Mouse (Mus musculus) thymus, adult 2 months (tissue): Measurements from ENCODE around the gene Stox2. TPM values are rescaled to one million over a fixed set of nuclear protein-coding genes. Genes with fewer than 3 reads are reported as not detected.

Experiments
- DNase-seq: peaks from one replicate; pipeline ENCODE4 v3.0.0; 2021
- H3K27ac ChIP-seq: fragments of 200-500 bp; 2 replicates; pipeline ENCODE4 v1.5.1; 2012; ENCODE audit warnings: low read length, control low read depth; ENCODE audit not compliant: control insufficient read depth, insufficient read depth
- H3K27me3 ChIP-seq: fragments of 200-500 bp; 2 replicates; pipeline ENCODE4 v1.6.1; 2012; ENCODE audit warnings: mild to moderate bottlenecking, low read length, moderate library complexity, mixed read lengths; ENCODE audit not compliant: control insufficient read depth, insufficient read depth
- H3K36me3 ChIP-seq: fragments of 200-500 bp; 2 replicates; pipeline ENCODE4 v1.6.1; 2012; ENCODE audit warnings: mild to moderate bottlenecking, low read length, moderate library complexity; ENCODE audit not compliant: control insufficient read depth, insufficient read depth
- H3K4me1 ChIP-seq: fragments of 200-500 bp; replicated peaks from 2 replicates; pipeline ENCODE4 v1.6.1; 2012; ENCODE audit warnings: low read length; ENCODE audit not compliant: control insufficient read depth, insufficient read depth
- H3K4me3 ChIP-seq: fragments of 200-500 bp; 2 replicates; pipeline ENCODE4 v1.5.1; 2012; ENCODE audit warnings: mild to moderate bottlenecking, low read length, control low read depth, moderate library complexity; ENCODE audit not compliant: control insufficient read depth, insufficient read depth
- CTCF ChIP-seq: fragments of 200-500 bp; IDR thresholded peaks from 2 replicates; pipeline ENCODE4 v1.5.1; 2012; ENCODE audit warnings: mild to moderate bottlenecking, control low read depth, low read length, moderate library complexity, borderline replicate concordance; ENCODE audit not compliant: control insufficient read depth, poor library complexity, insufficient read depth; ENCODE audit errors: extremely low read depth
- POLR2A ChIP-seq: fragments of 200-500 bp; IDR thresholded peaks from 2 replicates; pipeline ENCODE4 v1.6.1; 2012; ENCODE audit warnings: mild to moderate bottlenecking, low read length, control low read depth, moderate library complexity; ENCODE audit not compliant: control insufficient read depth, poor library complexity, insufficient read depth; ENCODE audit errors: extremely low read depth
- WGBS: fragments of 180-500 bp; shearing (Covaris S2); methylation state at CpG from one replicate; pipeline ENCODE4 v1.1.7; 2018; 5-methylcytosine and 5-hydroxymethylcytosine counted together
- polyA plus RNA-seq: library from polyadenylated mRNA; depleted of rRNA; stranded (reverse); fragments of >200 nt; gene quantifications from 2 replicates; pipeline ENCODE4 v1.2.3, GENCODE M21; 2012

Gene Stox2
- polyA plus RNA-seq, 1 experiment = 1.1 TPM

- H3K36me3 ChIP-seq = no peaks in the 10 kb centered on the region
- no peak overlapping the region for H3K4me3 ChIP-seq
- no peak overlapping the region for H3K27ac ChIP-seq
- no peaks in the 10 kb centered on the region for H3K27me3 ChIP-seq
- TF ChIP-seq CTCF = no peak
- no peak for TF ChIP-seq POLR2A
- DNase-seq = no peak
- no peaks in the 10 kb centered on the region for H3K4me1 ChIP-seq
- 90% methylated on average over 12 of the region's 12 CpGs for WGBS
Measured at GRCm38 (mm10) chr8:47388171-47388570, 58.0 kb downstream of the Stox2 start.

DNA sequence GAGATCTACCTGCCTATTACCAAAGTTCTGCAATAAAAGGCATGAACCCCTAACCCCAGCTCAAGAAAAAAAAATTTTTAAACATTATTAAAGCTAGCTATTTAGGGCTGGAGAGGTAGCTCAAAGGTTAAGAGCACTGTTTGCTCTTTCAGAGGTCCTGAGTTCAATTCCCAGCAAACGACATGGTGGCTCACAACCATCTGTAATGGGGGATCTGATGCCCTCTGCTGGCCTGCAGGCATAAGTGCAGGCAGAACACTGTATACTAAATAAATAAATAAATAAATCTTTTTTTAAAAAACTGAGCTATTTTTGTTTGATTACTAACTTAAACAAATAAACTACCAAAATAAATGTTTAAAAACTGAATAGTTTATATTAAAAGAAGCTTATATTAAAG is 60.4 kb downstream of the Stox2 start:
- H3K4me3 ChIP-seq = no peak overlapping the region
- H3K27ac ChIP-seq = no peak overlapping the region
- no peak for DNase-seq
- H3K4me1 ChIP-seq = no peaks in the 10 kb centered on the region
- TF ChIP-seq CTCF (no peak), POLR2A (no peak)
- no peaks in the 10 kb centered on the region for H3K27me3 ChIP-seq
- WGBS = 61% methylated on average over 1 of the region's 1 CpGs
- no peaks in the 10 kb centered on the region for H3K36me3 ChIP-seq

DNA sequence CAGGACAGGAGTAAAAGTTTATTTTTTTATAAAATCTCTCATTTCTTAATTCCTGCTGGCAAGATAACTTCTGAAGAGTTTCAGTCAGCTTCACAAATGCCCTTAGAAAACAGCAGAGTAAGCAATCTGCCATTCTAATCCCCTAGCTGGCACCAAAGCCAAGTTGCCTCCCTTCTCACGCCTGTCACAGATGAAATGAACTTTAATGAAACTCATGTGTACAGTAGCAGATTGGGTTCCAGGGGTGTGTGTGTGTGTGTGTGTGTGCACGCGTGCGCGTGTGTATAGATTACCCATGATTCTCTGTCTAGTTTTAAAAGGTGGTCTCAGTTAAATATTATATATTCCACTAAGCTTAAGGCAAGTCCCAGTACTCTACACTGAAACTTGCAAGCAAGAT is 62.0 kb downstream of the Stox2 start:
- TF ChIP-seq CTCF (no peak), POLR2A (no peak)
- 97% methylated on average over 5 of the region's 5 CpGs for WGBS
- no peak for DNase-seq

GRCm38 (mm10) chr8:47383632-47384031 is 62.5 kb downstream of the Stox2 start:
- H3K4me3 ChIP-seq = no peak overlapping the region
- no peak for TF ChIP-seq CTCF
- TF ChIP-seq POLR2A = no peak
- DNase-seq = no peak
- no peaks in the 10 kb centered on the region for H3K27me3 ChIP-seq
- no peak overlapping the region for H3K27ac ChIP-seq
- no peaks in the 10 kb centered on the region for H3K36me3 ChIP-seq
- no peaks in the 10 kb centered on the region for H3K4me1 ChIP-seq
- 46% methylated on average over 9 of the region's 9 CpGs for WGBS

More for the DNA sequence above, 62.0 kb downstream of the Stox2 start:
- Histone ChIP-seq H3K4me1 (no peaks in the 10 kb centered on the region), H3K27me3 (no peaks in the 10 kb centered on the region), H3K4me3 (no peak overlapping the region), H3K36me3 (no peaks in the 10 kb centered on the region), H3K27ac (no peak overlapping the region)

DNA sequence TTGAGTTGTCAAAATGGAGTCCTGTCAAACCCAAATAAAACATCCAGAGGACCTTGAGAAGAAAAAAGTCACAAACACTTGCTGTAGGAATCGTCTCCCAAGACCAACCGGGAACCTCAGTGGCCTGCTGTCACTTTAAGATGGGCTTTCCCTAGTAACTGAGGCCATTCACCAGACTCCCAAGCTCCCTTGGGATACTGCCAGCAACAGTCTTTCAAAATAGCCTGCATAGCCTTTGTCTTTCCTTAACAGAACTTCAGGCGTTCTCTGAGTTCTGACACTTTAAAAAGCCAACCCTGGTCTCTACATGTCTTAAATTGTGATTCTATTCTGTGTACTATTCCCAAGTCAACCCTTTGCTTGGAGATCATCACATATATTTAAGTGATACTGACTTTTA is 64.9 kb downstream of the Stox2 start:
- no peaks in the 10 kb centered on the region for H3K27me3 ChIP-seq
- no peaks in the 10 kb centered on the region for H3K4me1 ChIP-seq
- no peaks in the 10 kb centered on the region for H3K36me3 ChIP-seq
- WGBS = 92% methylated on average over 3 of the region's 3 CpGs
- no peak for DNase-seq
- TF ChIP-seq POLR2A (no peak), CTCF (no peak)
- no peak overlapping the region for H3K27ac ChIP-seq
- H3K4me3 ChIP-seq = no peak overlapping the region

DNA sequence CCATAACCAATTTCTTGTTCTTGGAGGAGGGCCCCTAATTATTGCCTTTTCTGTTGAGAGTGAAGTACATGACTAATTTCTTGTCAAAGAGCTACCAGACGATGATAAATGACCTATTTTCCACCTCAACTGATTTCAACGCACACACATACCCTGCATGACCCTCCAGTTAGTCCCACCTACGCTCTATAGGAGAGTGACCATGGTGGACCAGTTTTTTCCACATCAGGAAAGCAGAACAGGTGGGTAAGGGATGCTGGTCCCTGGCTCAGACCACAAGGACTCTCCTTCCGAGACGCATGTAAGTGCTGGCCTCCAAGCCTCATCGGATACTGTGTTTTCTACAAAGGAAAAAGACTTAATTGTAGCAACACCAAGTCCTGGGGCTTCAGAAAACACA is 65.4 kb downstream of the Stox2 start:
- Histone ChIP-seq H3K36me3 (no peaks in the 10 kb centered on the region), H3K27ac (no peak overlapping the region), H3K27me3 (no peaks in the 10 kb centered on the region), H3K4me1 (no peaks in the 10 kb centered on the region), H3K4me3 (no peak overlapping the region)
- 86% methylated on average over 6 of the region's 6 CpGs for WGBS
- TF ChIP-seq CTCF (no peak), POLR2A (no peak)
- DNase-seq = no peak

- no peak for DNase-seq
- 34% methylated on average over 3 of the region's 3 CpGs for WGBS
- H3K27ac ChIP-seq = no peak overlapping the region
- H3K27me3 ChIP-seq = no peaks in the 10 kb centered on the region
- H3K4me3 ChIP-seq = no peak overlapping the region
- no peaks in the 10 kb centered on the region for H3K36me3 ChIP-seq
- no peaks in the 10 kb centered on the region for H3K4me1 ChIP-seq
- TF ChIP-seq POLR2A (no peak), CTCF (no peak)
Measured at GRCm38 (mm10) chr8:47380075-47380474, 66.1 kb downstream of the Stox2 start.
